Mouse (Mus musculus): ENCODE measurements around the gene Them4. TPM values are rescaled to one million over a fixed set of nuclear protein-coding genes. Genes with fewer than 3 reads are reported as not detected.

Gene Them4
- polyA plus RNA-seq, 1 experiment from 2014 or later = 20.2 TPM

GRCm38 (mm10) chr3:94310491-94310890 lies 602 bp downstream of the Them4 start:
- no peak for ATAC-seq (replicated peaks; ENCODE audit: low FRiP score, low read depth)
- Histone ChIP-seq H3K4me2 (ENCODE audit: low read length) (peak overlapping the region; percentile 53), H3K4me3 (replicated peaks; ENCODE audit: low read depth, low read length) (peak overlapping the region; percentile 44)

GRCm38 (mm10) chr3:94310911-94311310 lies 1.0 kb downstream of the Them4 start:
- 0 out of 2 replicates have a peak, but pooled peaks cover 4% of the 10 kb centered on the region for H3K4me1 ChIP-seq (replicated peaks; ENCODE audit: insufficient read depth, low read length)
- WGBS = 72% methylated on average over 6 of the region's 6 CpGs
- H3K4me2 ChIP-seq (ENCODE audit: low read length) = peak overlapping the region; percentile 53
- no peak overlapping the region for H3K27ac ChIP-seq
- H3K4me3 ChIP-seq (replicated peaks; ENCODE audit: low read depth, low read length) = peak overlapping the region; percentile 44
- TF ChIP-seq CTCF (IDR thresholded peaks at IDR 0.05; ENCODE audit: low read depth) = no peak
- no peaks in the 10 kb centered on the region for H3K36me3 ChIP-seq (ENCODE audit: insufficient read depth, low read length)
- H3K27me3 ChIP-seq (ENCODE audit: insufficient read depth, low read length) = no peaks in the 10 kb centered on the region
- DNase-seq (ENCODE audit: low spot score) (no peak), ATAC-seq (replicated peaks; ENCODE audit: low FRiP score, low read depth) (no peak)
- 0 out of 2 replicates have a peak overlapping the region, but pooled peaks have one; percentile 66 for H3K9ac ChIP-seq (ENCODE audit: low read depth, low read length)
- no peaks in the 10 kb centered on the region for H3K9me3 ChIP-seq (replicated peaks; ENCODE audit: low read length)

More at GRCm38 (mm10) chr3:94310491-94310890, 602 bp downstream of the Them4 start:
- TF ChIP-seq CTCF (IDR thresholded peaks at IDR 0.05; ENCODE audit: low read depth) = no peak
- no peak for DNase-seq (ENCODE audit: low spot score)
- Histone ChIP-seq H3K4me1 (replicated peaks; ENCODE audit: insufficient read depth, low read length) (0 out of 2 replicates have a peak, but pooled peaks cover 4% of the 10 kb centered on the region), H3K27me3 (ENCODE audit: insufficient read depth, low read length) (no peaks in the 10 kb centered on the region), H3K36me3 (ENCODE audit: insufficient read depth, low read length) (no peaks in the 10 kb centered on the region), H3K9me3 (replicated peaks; ENCODE audit: low read length) (no peaks in the 10 kb centered on the region), H3K9ac (ENCODE audit: low read depth, low read length) (peak overlapping the region; percentile 66), H3K27ac (peak overlapping the region; percentile 85)
- 53% methylated on average over 7 of the region's 7 CpGs for WGBS

DNA sequence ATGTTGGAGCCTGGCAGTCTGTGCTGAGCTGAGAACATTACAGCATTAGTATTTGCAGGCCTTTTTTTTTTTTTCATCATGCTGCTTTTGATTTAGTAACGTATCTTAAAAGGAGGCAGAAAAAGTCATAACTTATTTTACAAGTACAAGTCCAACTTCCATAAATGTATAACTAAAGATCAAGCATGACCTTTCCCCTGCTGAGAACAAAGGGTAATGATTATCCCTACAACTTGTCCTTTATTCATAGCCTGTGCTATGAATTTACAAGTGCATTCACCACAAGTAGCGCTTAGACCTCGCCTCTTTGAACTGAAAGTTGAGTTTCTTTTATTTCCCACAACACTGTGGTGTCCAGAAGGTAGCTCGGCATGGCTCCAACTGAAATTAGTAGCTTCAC lies 1.5 kb downstream of the Them4 start:
- no peaks in the 10 kb centered on the region for H3K9me3 ChIP-seq (replicated peaks; ENCODE audit: low read length)
- peak overlapping the region; percentile 53; the same call in 1 of the 2 replicates for H3K4me2 ChIP-seq (ENCODE audit: low read length)
- no peaks in the 10 kb centered on the region for H3K27me3 ChIP-seq (ENCODE audit: insufficient read depth, low read length)
- no peak overlapping the region for H3K4me3 ChIP-seq (replicated peaks; ENCODE audit: low read depth, low read length)
- no peak overlapping the region for H3K27ac ChIP-seq
- H3K9ac ChIP-seq (ENCODE audit: low read depth, low read length) = no peak overlapping the region
- WGBS = 70% methylated on average over 4 of the region's 4 CpGs
- H3K4me1 ChIP-seq (replicated peaks; ENCODE audit: insufficient read depth, low read length) = 0 out of 2 replicates have a peak, but pooled peaks cover 4% of the 10 kb centered on the region
- no peak for TF ChIP-seq CTCF (IDR thresholded peaks at IDR 0.05; ENCODE audit: low read depth)
- no peak for ATAC-seq (replicated peaks; ENCODE audit: low FRiP score, low read depth)
- DNase-seq (ENCODE audit: low spot score) = no peak
- H3K36me3 ChIP-seq (ENCODE audit: insufficient read depth, low read length) = no peaks in the 10 kb centered on the region

GRCm38 (mm10) chr3:94328681-94329080 lies 18.8 kb downstream of the Them4 start:
- H3K4me2 ChIP-seq (ENCODE audit: low read length) = no peak overlapping the region
- H3K4me3 ChIP-seq (replicated peaks; ENCODE audit: low read depth, low read length) = no peak overlapping the region
- H3K9ac ChIP-seq (ENCODE audit: low read depth, low read length) = no peak overlapping the region
- 64% methylated on average over 3 of the region's 3 CpGs for WGBS
- H3K27me3 ChIP-seq (ENCODE audit: insufficient read depth, low read length) = no peaks in the 10 kb centered on the region
- no peak for ATAC-seq (replicated peaks; ENCODE audit: low FRiP score, low read depth)
- no peak for DNase-seq (ENCODE audit: low spot score)
- TF ChIP-seq CTCF (IDR thresholded peaks at IDR 0.05; ENCODE audit: low read depth) = peak; percentile 47; the same call in 1 of the 2 replicates
- H3K9me3 ChIP-seq (replicated peaks; ENCODE audit: low read length) = no peaks in the 10 kb centered on the region
- 0 out of 2 replicates have a peak, but pooled peaks cover 6% of the 10 kb centered on the region for H3K36me3 ChIP-seq (ENCODE audit: insufficient read depth, low read length)
- H3K4me1 ChIP-seq (replicated peaks; ENCODE audit: insufficient read depth, low read length) = no peaks in the 10 kb centered on the region
- no peak overlapping the region for H3K27ac ChIP-seq

DNA sequence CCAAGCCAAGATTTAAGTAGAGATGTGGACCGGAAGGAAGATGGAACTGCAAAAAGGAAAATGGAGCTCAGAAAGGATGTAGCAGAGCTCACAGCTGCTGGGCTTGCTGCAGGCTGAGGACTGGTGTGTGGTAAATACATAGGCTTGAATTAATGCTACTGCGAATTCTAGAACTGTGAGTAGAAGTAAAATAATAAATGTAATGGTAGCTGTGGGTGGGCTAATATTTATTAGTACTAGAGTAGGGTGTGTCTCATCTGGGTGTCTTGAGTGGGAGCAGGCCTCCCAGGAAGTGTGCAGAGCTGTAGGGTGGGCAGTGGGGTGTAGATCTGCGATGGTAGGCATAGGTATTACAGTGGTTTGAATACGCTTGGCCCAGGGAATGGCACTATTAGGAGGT lies 24.6 kb downstream of the Them4 start:
- Histone ChIP-seq H3K9ac (ENCODE audit: low read depth, low read length) (no peak overlapping the region), H3K36me3 (ENCODE audit: insufficient read depth, low read length) (0 out of 2 replicates have a peak, but pooled peaks cover 6% of the 10 kb centered on the region), H3K4me1 (replicated peaks; ENCODE audit: insufficient read depth, low read length) (no peaks in the 10 kb centered on the region), H3K27me3 (ENCODE audit: insufficient read depth, low read length) (no peaks in the 10 kb centered on the region), H3K4me3 (replicated peaks; ENCODE audit: low read depth, low read length) (no peak overlapping the region), H3K27ac (no peak overlapping the region), H3K9me3 (replicated peaks; ENCODE audit: low read length) (no peaks in the 10 kb centered on the region), H3K4me2 (ENCODE audit: low read length) (no peak overlapping the region)
- 92% methylated on average over 4 of the region's 4 CpGs for WGBS
- TF ChIP-seq CTCF (IDR thresholded peaks at IDR 0.05; ENCODE audit: low read depth) = no peak
- ATAC-seq (replicated peaks; ENCODE audit: low FRiP score, low read depth) (no peak), DNase-seq (ENCODE audit: low spot score) (no peak)

GRCm38 (mm10) chr3:94338522-94338921 lies 28.6 kb downstream of the Them4 start:
- Histone ChIP-seq H3K4me2 (ENCODE audit: low read length) (no peak overlapping the region), H3K36me3 (ENCODE audit: insufficient read depth, low read length) (no peaks in the 10 kb centered on the region), H3K4me1 (replicated peaks; ENCODE audit: insufficient read depth, low read length) (no peaks in the 10 kb centered on the region), H3K9ac (ENCODE audit: low read depth, low read length) (no peak overlapping the region), H3K27me3 (ENCODE audit: insufficient read depth, low read length) (no peaks in the 10 kb centered on the region), H3K27ac (no peak overlapping the region), H3K4me3 (replicated peaks; ENCODE audit: low read depth, low read length) (no peak overlapping the region), H3K9me3 (replicated peaks; ENCODE audit: low read length) (no peaks in the 10 kb centered on the region)
- ATAC-seq (replicated peaks; ENCODE audit: low FRiP score, low read depth) (no peak), DNase-seq (ENCODE audit: low spot score) (no peak)
- TF ChIP-seq CTCF (IDR thresholded peaks at IDR 0.05; ENCODE audit: low read depth) = no peak
- WGBS = 83% methylated on average over 3 of the region's 3 CpGs

DNA sequence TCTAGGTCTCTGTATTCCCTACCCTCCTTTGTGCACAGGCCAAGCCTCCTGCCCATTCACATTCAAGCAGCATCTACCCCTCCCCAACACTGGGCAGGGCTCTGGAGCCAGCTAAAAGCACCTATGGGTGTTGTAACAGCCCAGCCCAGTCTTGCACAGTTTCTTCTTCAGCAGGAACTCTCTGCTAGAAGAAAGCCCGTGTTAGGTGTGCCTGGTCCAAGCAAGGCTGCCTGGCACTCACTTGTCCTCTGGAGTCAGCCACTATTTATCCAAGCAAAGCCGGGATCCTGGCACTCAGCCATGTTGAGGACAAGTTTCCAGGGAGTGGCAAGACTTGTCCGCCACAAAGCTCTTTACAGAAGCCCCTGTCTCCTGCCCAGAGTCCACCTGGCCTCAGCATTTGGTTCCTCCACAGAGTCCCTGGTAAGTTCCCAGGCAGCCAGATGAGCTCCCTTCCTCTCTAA lies 32.1 kb downstream of the Them4 start, which contains the start of gene Them5:
Gene Them5, plus strand, starts transcription at position 141 of the 464 bp plus-strand sequence.
- no peak for ATAC-seq (replicated peaks; ENCODE audit: low FRiP score, low read depth)
- no peak for TF ChIP-seq CTCF (IDR thresholded peaks at IDR 0.05; ENCODE audit: low read depth)
- Histone ChIP-seq H3K4me2 (ENCODE audit: low read length) (no peak within 1 kb of the TSS), H3K9me3 (replicated peaks; ENCODE audit: low read length) (no peaks in the 10 kb centered on the region), H3K4me1 (replicated peaks; ENCODE audit: insufficient read depth, low read length) (no peaks in the 10 kb centered on the region), H3K27me3 (ENCODE audit: insufficient read depth, low read length) (no peaks in the 10 kb centered on the region), H3K9ac (ENCODE audit: low read depth, low read length) (no peak within 1 kb of the TSS), H3K4me3 (replicated peaks; ENCODE audit: low read depth, low read length) (no peak within 1 kb of the TSS), H3K27ac (no peak within 1 kb of the TSS), H3K36me3 (ENCODE audit: insufficient read depth, low read length) (no peaks in the 10 kb centered on the region)
- DNase-seq (ENCODE audit: low spot score) = no peak
- 45% methylated on average over 3 of the region's 3 CpGs for WGBS
